Mouse (Mus musculus): ENCODE data around the gene Pdha1. TPM values are rescaled to one million over a fixed set of nuclear protein-coding genes. Genes with fewer than 3 reads are reported as not detected.

The Pdha1 gene
- polyA plus RNA-seq (2015; fragmentation: Illumina TruSeq; extraction: RNeasy Lipid Tissue Mini Kit (QIAGEN cat#74804); ENCODE audit: low read depth, low replicate concordance): 225 TPM

GRCm38 (mm10) chrX:160137861-160138717, at the start of gene Pdha1:
Pdha1 (minus strand) TSS chrX:160138413.

Other genes starting within 250 kb of the Pdha1 start
- 0.89 TPM for gene Map3k15, start 150.0 kb downstream of the Pdha1 start, polyA plus RNA-seq (2015; fragmentation: Illumina TruSeq; extraction: RNeasy Lipid Tissue Mini Kit (QIAGEN cat#74804); ENCODE audit: low read depth, low replicate concordance)

Measured in brain, adult 10 weeks (tissue).